Mouse (Mus musculus) bone marrow macrophage, adult 2 months (primary cell): ENCODE measurements at regions not wholly inside any gene's neighbourhood (a gene's known extent, or its start where the extent isn't known, plus 50 kb on each side); places are given as distances from the start of the nearest gene placed in this dataset.

Source experiments
- CTCF ChIP-seq: IDR thresholded peaks from 2 replicates; pipeline ENCODE4 v1.5.1; 2012; ENCODE audit warnings: low read depth, mild to moderate bottlenecking, low read length, moderate library complexity
- POLR2A ChIP-seq: IDR thresholded peaks from 2 replicates; pipeline ENCODE4 v1.6.1; 2012; ENCODE audit warnings: mild to moderate bottlenecking, low read depth, low read length, borderline replicate concordance

DNA sequence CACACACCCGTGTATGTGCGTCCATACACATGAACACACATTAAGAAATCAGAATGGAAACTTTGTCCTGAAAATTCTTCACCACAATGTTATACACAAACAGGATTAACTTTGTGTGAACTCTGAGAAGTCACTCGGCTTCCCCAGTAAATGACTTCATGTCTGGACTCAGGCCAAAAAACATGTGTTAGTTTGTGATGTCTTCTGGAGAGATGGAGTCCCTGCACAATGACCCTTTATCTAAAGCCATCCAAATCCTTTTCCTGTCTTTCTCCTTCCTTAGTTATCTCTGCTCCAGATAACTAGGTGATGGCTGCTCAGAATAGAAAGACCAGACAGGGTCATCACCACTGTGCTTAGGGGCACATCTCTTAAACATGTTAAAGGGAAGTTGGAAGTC is 306.8 kb upstream of the A1bg start:
- TF ChIP-seq CTCF (no peak), POLR2A (no peak)
